Mouse (Mus musculus) megakaryocyte, embryonic 14.5 days (primary cell): ENCODE results near the gene Wbp1l. TPM values are rescaled to one million over a fixed set of nuclear protein-coding genes. Genes with fewer than 3 reads are reported as not detected.
A peak's percentile ranks its signal among the peaks of the same experiment; 100 is the strongest.

Experiments
- H3K27me3 ChIP-seq: replicated peaks from 2 replicates; pipeline ENCODE3; 2012; ENCODE audit warnings: inconsistent platforms
- H3K36me3 ChIP-seq: replicated peaks from 2 replicates; pipeline ENCODE3; 2012; ENCODE audit warnings: low read length, inconsistent platforms, mixed read lengths
- H3K4me1 ChIP-seq: 2 replicates; pipeline ENCODE4 v1.6.1; 2012; ENCODE audit warnings: inconsistent platforms
- H3K4me3 ChIP-seq: replicated peaks from 2 replicates; pipeline ENCODE3; 2012; ENCODE audit warnings: moderate library complexity, mild to moderate bottlenecking, inconsistent platforms
- H3K9me3 ChIP-seq: 2 replicates; pipeline ENCODE4 v1.6.1; 2012; ENCODE audit warnings: inconsistent platforms
- FLI1 ChIP-seq: IDR thresholded peaks from 2 replicates; pipeline ENCODE4 v1.6.1; 2012; ENCODE audit warnings: low read length, inconsistent platforms, mixed read lengths
- GATA1 ChIP-seq: IDR thresholded peaks from 3 replicates; pipeline ENCODE4 v1.6.1; 2012; ENCODE audit warnings: mixed read lengths, low read length, inconsistent platforms, borderline replicate concordance
- polyA plus RNA-seq: library from polyadenylated mRNA; stranded (reverse); fragments of >175 nt; gene quantifications from 2 replicates; pipeline ENCODE4 v1.2.3, GENCODE M21; 2012; ENCODE audit warnings: low replicate concordance; ENCODE audit not compliant: insufficient read depth

Wbp1l gene
- polyA plus RNA-seq, 1 experiment, result 43.5 TPM

DNA sequence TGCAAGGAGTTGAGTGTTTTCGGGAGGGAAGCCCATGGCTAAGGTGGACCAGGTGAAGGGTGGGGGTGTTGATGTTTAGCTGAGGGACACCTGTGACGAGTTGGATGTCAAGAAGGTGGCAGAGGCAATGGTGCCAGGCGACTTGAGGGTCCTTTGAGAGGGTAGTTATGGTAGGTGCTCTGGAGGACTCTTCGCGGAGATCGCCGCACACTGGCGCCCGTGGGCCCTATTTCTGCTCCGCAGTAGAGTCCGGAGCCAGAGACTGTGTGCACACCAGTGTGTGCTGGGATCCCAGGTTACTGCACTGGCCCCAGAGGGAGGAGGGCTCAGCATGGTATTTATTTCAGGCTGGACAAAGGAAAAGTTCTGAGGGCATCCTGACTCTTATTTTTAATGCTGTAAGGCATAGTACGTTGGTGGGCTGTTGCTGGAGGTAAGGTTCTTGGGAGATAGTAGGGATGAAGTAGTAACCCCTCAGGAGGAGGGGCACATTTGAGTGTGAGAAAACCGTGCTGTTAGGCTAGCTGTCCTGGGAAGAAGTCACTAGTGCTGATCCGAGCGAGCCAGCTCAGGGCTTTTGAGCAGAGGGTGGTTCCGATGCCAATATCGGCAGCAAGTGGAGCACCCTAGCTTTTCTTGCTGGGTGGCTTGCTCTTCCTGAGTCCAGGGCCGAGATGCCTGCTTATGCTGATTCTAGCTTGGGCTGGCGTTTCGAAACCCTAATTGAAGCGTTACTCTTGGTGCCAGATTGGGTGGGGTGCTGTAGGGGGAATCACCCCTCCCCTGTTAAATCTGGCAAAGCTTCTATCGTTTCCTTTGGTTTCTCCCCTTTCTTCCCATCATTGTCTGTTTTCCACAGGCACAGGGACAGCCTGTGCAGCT, 732 bp downstream of the Wbp1l start:
- Histone ChIP-seq H3K9me3 (no peaks in the 10 kb centered on the region), H3K4me3 (peak overlapping the region; percentile 92), H3K4me1 (peaks cover 70% of the 10 kb centered on the region), H3K27me3 (no peaks in the 10 kb centered on the region), H3K36me3 (peaks cover 35% of the 10 kb centered on the region)
- TF ChIP-seq GATA1 (no peak), FLI1 (no peak)

DNA sequence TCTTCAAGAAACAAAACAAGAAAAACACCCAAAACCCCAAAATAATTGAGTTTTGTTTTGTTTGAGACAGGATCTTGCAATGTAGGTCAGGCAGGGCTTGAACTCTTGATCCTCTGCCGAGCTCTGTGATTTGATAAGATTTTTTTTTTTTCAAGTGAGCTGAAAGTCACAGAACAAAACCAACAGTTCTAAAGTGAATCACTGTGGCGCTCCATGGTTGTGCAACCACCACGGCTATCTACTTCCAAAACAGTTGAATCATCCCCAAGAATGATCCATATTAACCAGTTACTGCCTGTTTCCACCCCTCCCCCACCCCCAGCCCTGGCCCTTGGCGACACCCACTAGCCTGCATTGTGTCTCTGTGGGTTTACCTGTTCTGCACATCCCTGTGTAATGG, 1.5 kb downstream of the Wbp1l start:
- H3K4me1 ChIP-seq, result peaks cover 70% of the 10 kb centered on the region
- TF ChIP-seq FLI1 (no peak), GATA1 (no peak)
- H3K4me3 ChIP-seq, result peak overlapping the region; percentile 92
- peaks cover 36% of the 10 kb centered on the region for H3K36me3 ChIP-seq
- H3K9me3 ChIP-seq, result no peaks in the 10 kb centered on the region
- H3K27me3 ChIP-seq, result no peaks in the 10 kb centered on the region

DNA sequence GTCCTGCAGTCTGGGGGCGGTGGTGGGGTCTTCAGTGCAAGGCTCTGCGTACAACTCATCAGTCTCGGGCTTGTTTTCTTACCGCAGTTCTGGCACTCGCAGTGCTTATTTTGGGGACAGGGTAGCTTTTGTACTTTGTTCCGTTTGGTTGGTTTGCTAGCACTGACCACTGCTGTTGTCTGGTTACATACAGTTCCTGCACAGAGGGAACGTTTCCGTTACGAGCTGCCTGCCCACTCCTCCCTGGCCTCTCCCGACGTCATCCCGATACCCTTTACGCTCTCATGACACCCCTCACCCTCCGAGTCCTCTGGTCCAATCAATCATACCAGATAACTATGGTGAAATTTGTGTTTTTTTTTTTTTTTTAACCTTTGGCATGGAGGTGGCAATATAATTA, 2.6 kb downstream of the Wbp1l start:
- H3K27me3 ChIP-seq, result no peaks in the 10 kb centered on the region

DNA sequence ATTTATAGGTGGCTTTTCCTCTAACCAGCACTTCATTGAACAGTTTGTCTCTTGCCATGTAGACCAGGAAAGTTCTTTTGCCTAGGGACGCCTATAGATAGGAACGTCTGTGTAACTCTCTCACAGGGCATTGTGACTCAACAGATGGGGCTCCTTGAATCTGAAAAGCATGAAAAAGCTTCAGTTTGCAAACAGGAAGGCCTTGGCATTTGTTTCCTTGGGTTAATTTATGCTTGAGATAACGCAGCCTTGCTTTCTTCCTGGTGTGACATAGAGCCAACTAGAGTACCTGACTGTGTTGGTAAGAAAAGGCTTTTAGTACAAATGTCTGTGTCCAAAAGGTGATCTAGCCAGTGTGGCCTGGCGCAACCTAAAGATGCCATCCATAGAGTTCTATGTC, 3.5 kb downstream of the Wbp1l start:
- no peaks in the 10 kb centered on the region for H3K27me3 ChIP-seq
- H3K4me3 ChIP-seq, result no peak overlapping the region
- no peaks in the 10 kb centered on the region for H3K9me3 ChIP-seq
- H3K4me1 ChIP-seq, result peaks cover 75% of the 10 kb centered on the region
- TF ChIP-seq FLI1 (no peak), GATA1 (no peak)
- H3K36me3 ChIP-seq, result peaks cover 53% of the 10 kb centered on the region

More for the DNA sequence above, 2.6 kb downstream of the Wbp1l start:
- Histone ChIP-seq H3K36me3 (peaks cover 44% of the 10 kb centered on the region), H3K9me3 (no peaks in the 10 kb centered on the region), H3K4me1 (peaks cover 75% of the 10 kb centered on the region), H3K4me3 (peak overlapping the region; percentile 85)
- TF ChIP-seq GATA1 (no peak), FLI1 (no peak)

DNA sequence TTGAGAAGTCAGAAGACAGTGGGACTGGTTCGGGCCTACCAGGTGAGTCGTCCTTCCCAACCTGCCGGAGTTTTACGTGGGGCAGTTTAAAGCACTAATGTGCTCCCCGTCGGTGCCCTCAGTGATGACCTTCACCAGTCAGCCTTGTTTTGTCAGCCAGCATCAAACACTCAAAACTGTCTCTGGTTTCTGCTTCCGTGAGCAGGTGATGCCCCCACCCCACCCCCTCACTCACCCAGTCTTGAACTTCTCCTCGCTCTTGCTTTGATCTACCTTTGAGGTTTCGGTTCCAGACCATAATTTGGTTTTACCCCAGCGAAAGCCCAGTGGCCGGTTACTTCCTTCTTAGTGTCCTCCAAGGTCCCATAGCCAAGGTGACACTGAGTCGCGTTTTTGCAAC, 7.8 kb downstream of the Wbp1l start:
- Histone ChIP-seq H3K4me1 (peaks cover 81% of the 10 kb centered on the region), H3K4me3 (no peak overlapping the region), H3K27me3 (no peaks in the 10 kb centered on the region), H3K9me3 (no peaks in the 10 kb centered on the region), H3K36me3 (peaks cover 78% of the 10 kb centered on the region)
- TF ChIP-seq FLI1 (no peak), GATA1 (no peak)

DNA sequence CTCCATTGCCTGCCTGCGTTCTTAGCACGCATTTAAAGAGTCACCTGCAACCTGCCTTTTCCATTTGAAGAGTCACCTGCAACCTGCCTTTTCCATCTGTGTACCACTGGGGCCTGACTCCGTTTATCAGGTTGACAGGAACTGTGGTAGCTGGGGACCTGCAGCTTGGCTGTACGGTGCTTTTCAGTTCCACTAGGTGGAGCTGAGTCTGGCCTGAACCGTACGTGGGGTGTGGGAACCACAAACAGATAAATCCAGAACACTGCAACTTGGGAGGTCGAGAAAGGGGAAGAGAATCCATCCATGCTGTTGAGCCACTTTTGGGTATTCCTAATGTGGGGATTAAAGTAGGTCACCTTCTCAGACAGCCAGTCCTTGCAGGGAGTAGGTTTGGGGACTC, 8.5 kb downstream of the Wbp1l start:
- Histone ChIP-seq H3K4me3 (peak overlapping the region; percentile 24), H3K9me3 (no peaks in the 10 kb centered on the region), H3K27me3 (no peaks in the 10 kb centered on the region), H3K36me3 (peaks cover 82% of the 10 kb centered on the region), H3K4me1 (peaks cover 78% of the 10 kb centered on the region)
- no peak for TF ChIP-seq GATA1
- TF ChIP-seq FLI1, result no peak

DNA sequence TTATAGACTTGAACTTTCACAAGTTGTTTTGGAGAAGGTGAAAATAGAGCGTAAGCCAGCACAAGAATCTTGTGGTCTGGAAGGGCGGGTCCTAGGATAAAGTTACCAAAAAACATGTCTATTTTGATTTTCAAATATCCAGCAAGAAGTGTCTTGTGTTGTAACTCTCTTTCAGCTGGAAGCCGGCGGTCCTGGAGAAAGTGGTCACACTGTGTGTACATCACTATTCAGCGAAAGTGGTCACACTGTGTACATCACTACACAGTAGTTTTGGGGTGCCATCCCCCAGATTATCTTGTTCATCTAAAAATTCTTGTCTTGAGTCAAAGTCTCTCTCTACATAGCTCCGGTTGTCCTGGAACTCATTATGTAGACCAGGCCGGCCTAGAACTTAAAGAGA, 9.3 kb downstream of the Wbp1l start:
- TF ChIP-seq FLI1 (no peak), GATA1 (no peak)
- peaks cover 82% of the 10 kb centered on the region for H3K36me3 ChIP-seq

DNA sequence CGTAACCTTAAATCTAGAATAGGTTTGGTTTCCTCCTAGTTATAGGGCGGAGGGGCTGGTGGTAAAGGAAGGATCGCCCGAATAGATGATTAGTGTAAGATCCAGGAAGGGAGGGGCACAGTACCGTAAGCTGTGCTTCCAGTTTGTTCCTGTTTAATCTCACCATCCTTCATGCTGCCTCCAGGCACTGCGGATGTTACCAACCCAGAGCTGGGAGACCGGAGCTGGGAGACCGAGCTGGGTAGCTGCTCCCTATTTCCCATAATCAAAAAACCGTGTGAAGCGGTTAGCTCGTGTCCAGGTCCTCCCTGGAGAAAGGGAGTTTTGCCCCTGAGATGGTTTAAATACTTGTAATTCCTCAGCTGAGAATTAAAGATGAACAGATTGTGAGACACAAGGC, 17.5 kb downstream of the Wbp1l start:
- no peaks in the 10 kb centered on the region for H3K9me3 ChIP-seq
- peaks cover 89% of the 10 kb centered on the region for H3K4me1 ChIP-seq
- peaks cover 94% of the 10 kb centered on the region for H3K36me3 ChIP-seq
- TF ChIP-seq FLI1 (no peak), GATA1 (no peak)
- no peaks in the 10 kb centered on the region for H3K27me3 ChIP-seq
- H3K4me3 ChIP-seq, result no peak overlapping the region

More for the DNA sequence above, 9.3 kb downstream of the Wbp1l start:
- H3K4me1 ChIP-seq, result peaks cover 80% of the 10 kb centered on the region
- H3K27me3 ChIP-seq, result no peaks in the 10 kb centered on the region
- H3K4me3 ChIP-seq, result no peak overlapping the region
- no peaks in the 10 kb centered on the region for H3K9me3 ChIP-seq

DNA sequence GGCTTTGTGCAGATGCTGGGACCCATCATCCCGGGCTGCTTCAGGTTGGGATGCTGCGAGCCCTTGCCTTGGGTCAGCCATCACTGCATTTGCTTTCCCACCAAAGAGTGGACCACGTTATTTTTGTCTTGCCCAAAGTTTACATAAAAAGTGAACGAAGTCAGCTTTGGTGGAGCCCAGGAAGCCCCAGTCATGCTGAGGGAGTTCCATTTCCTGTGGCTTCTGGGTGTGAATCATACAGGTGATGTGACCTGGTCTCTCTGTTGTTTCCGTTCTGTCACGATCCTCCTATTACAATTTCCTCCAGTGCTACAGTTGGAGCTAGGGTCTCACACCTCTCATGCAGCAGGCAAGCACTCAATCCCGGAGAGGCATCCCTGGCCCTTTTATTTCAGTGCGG, 18.5 kb downstream of the Wbp1l start:
- TF ChIP-seq GATA1, result no peak
- no peak for TF ChIP-seq FLI1
- no peak overlapping the region for H3K4me3 ChIP-seq
- no peaks in the 10 kb centered on the region for H3K27me3 ChIP-seq
- H3K9me3 ChIP-seq, result no peaks in the 10 kb centered on the region
- peaks cover 95% of the 10 kb centered on the region for H3K4me1 ChIP-seq
- peaks cover 99% of the 10 kb centered on the region for H3K36me3 ChIP-seq

DNA sequence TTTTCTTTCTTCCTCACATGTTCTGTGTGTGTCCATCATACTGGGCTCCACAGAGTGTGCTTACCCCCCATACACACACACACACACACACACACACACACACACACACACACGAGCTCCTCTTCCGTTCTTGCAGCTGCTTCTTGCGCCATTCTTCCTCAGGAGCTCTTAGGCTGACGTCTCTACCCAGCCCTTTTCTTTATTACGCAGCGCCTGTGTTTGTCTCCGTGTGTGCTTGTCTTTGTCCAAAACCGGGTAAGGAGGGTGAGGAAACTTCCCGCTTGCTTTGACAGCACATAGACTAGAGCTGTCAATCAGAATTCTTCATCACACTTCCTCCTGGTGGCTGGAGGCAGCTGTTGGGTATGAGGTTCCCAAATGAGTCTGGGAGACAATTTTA, 19.4 kb downstream of the Wbp1l start:
- no peaks in the 10 kb centered on the region for H3K9me3 ChIP-seq
- H3K4me1 ChIP-seq, result peaks cover 95% of the 10 kb centered on the region
- peaks cover 96% of the 10 kb centered on the region for H3K36me3 ChIP-seq
- no peak overlapping the region for H3K4me3 ChIP-seq
- no peaks in the 10 kb centered on the region for H3K27me3 ChIP-seq
- no peak for TF ChIP-seq FLI1
- no peak for TF ChIP-seq GATA1
